Mouse (Mus musculus) spleen, adult 18-20 months (tissue): ENCODE measurements around the gene Pusl1.

ENCODE experiments used
- DNase-seq, 2 experiments: peaks; one replicate each; pipeline ENCODE4 v3.0.0; 2022; ENCODE audit warnings: mixed read lengths in 2 of 2

Pusl1 gene

DNA sequence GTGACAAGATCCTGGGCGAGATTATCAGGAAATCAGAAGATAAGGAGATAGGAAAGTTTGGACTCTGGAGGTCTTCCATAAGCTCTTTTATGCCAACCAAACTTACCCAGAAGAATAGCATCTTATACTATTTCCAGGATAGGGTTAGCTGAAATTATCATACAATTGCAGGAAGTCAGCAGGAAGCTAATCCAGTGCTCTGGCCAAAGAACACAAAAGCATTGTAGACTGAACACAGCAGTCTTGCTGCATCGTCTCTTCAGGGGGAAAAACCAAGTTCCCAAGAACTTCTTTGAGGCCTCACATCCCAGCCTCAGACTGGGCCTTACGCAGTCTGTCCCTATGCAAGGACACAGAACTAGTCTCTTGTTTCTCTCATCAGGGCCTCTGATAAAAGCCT lies 8.0 kb downstream of the Pusl1 start:
- DNase-seq: no peak

DNA sequence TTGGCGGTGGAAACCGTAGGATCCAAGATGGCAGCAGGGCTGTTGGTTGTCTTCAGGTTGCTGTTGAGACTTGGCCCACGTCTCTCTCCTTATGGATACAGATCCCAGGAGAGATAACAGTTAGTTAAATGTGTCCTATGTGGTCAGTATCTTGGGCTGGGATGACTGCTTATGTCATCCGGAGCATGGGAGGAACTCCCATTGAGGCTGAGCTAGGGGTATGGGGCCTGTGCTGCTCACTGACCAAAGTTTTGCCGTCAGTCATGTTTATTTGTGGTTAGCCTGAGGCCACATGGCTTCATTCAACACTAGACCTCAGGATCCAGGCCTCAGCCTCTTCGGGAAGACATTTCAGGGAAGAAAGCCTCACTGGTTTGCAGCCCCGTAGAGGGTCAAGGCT lies 20.2 kb downstream of the Pusl1 start:
- no peak for DNase-seq

- peak; percentile 93 to 94 for DNase-seq
These were observed 22.1 kb downstream of the Pusl1 start, which contains the start of the genes Cptp and Ints11 for GRCm38 (mm10) chr4:155869317-155870033. Cptp (minus strand) TSS chr4:155869440. Ints11 (plus strand) TSS chr4:155869546.

- no peak for DNase-seq
These were observed 22.8 kb downstream of the Pusl1 start for GRCm38 (mm10) chr4:155868614-155869298.

- DNase-seq: no peak
These were observed 28.6 kb downstream of the Pusl1 start, which contains the start of gene Tas1r3 for GRCm38 (mm10) chr4:155863001-155863400. Tas1r3 (minus strand) TSS chr4:155863362.

GRCm38 (mm10) chr4:155861787-155862186 lies 29.8 kb downstream of the Pusl1 start:
- DNase-seq: no peak

- no peak for DNase-seq
These were observed 32.3 kb downstream of the Pusl1 start for GRCm38 (mm10) chr4:155859318-155859717.

DNA sequence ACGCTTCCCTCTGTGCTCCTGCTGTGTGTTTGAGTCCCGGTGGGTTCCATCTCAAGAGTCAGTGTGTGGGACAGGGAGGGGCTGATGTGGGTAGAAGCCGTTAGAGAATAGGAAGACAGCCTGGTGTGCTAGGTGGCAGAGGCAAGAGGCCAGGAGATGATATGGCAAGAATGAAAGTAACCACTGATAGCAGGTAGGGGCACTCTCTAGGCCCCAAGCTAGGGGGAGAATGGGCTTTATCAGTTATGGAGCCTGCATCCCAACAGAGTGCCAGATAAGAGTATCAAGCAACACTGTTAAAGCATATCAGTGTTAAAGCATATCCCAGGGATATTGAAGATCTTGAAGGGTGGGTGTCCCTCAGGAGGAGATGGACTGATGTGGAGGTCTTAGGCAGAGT lies 34.7 kb downstream of the Pusl1 start:
- DNase-seq: no peak

DNA sequence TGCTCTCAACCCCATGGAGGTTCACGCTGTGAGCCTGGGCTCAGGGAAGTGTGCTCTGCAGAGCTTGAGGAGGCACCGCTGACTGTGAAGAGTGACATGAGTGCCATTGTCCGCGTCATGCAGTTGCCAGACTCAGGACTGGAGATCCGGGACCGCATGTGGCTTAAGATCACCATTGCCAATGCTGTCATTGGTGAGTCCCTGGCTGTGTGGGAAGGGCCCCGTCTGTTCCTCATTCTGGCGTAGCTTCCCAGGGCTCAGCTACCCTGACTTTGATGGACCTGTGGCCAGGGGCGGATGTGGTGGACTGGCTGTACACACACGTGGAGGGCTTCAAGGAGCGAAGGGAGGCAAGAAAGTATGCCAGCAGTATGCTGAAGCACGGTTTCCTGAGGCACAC lies 35.5 kb downstream of the Pusl1 start:
- DNase-seq: no peak

- no peak for DNase-seq
These were observed 36.6 kb downstream of the Pusl1 start for GRCm38 (mm10) chr4:155854991-155855390.

DNA sequence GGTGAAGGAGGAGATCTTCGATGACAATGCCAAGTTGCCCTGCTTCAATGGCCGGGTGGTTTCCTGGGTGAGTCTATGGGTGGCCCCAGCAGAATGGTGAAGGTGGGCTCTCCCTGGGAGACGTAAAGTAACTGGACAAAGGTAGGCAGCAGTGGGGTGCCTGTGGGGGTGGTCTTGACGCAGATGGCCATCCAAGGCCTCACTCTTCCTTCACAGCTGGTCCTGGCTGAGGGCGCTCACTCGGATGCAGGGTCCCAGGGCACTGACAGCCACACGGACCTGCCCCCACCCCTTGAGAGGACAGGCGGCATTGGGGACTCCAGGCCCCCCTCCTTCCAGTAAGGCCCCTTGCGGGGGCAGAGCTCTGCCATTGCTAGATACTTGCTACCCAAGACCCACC lies 38.2 kb downstream of the Pusl1 start:
- DNase-seq: no peak

- no peak for DNase-seq
These were observed 39.6 kb downstream of the Pusl1 start for GRCm38 (mm10) chr4:155851951-155852411.

- no peak for DNase-seq
These were observed 40.2 kb downstream of the Pusl1 start for GRCm38 (mm10) chr4:155851368-155851767.

DNA sequence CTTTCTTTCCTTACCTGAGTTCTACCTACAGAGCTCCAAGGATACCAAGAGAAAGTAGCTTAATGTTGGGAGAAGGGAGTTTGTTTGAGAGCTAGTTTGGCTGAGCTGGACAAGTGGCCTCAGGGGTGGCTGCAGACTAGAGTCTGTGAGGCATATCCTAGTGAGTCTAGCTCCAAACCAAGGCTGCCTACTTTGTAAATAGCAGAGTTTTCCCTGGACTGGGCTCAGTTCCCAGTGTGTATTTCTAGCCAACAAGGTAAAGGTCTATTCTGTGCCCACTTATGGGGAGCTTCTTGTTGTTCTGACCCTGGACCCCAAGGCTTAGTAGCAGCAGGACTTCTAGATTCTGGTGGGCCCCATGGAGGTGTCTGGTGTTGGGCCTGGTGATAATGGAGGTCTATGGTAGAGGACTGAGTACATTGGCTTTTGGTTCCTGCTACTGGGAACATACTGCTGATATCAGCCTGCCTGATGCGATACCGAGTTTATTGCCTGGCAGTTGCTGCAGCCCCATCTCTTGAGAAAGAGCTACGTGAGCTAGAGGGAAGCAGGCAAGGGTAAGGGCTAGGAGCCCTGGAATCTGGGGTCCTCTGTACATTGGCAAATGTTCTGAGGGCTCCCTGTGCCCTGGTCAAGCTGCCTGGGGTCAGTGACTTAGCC lies 41.7 kb downstream of the Pusl1 start:
- no peak for DNase-seq

GRCm38 (mm10) chr4:155849391-155849790 lies 42.2 kb downstream of the Pusl1 start:
- no peak for DNase-seq

DNA sequence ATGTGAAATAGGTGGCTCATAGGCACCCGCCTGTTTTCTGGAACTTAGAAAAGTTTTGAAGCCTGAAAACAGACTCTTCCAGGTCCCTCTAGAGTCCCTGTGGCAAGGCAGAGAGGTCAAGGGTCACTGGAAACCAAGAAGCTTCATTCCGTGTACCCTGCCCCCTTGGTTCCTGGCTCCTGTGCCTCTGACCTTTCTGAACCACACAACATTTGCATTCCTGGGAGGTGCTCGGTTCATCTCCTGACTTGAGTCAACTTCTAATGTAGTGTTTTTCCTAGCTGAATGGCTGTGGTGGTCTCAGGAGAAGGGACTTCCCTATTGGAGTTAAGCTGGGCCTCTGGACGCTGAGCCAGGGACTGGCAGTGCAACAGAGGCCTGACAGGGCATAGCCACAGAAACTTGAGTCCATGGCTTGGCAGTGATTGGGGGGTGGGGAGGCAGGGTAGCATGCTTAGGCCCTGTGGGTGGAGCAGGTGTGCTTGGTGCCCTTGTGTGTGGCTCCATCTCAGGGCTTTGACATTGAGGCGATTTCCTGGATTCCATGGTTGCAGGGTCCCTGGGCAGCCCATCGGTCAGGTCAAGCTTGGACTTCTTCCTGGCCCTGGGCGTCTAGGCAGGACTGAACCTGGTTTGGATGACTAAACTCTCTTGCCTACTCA lies 43.0 kb downstream of the Pusl1 start:
- DNase-seq: no peak

DNA sequence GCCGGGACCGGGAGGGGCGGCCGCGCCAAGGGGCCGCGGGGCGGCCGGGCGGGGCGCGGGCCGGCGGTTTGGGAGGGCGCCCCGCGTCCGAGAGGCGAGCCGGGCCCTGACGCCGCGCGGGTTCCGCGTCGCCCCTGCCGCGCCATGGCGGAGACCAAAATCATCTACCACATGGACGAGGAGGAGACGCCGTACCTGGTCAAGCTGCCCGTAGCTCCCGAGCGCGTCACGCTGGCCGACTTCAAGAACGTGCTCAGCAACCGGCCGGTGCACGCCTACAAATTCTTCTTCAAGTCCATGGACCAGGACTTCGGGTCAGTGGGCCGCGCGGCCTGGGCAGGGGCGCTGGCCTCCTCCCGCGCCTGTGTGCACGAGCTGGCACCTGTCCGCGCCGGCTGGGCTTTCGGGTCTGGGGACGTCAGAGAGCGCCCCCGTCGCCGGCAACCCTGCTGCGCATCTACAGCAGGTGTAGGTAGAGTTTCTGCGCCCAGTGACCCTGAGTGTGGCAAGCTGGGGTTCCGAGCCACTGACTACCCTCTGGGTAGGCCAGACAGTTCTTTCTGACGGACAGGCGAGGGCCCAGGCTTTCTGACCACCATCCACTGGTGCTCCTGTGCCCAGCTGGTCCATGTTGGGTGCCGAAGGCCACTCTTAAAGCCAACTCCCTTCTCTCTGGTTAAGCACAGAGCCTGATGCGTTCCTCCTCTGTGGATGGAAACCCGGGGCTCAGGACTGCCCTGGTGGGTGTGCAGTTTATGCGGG lies 43.8 kb downstream of the Pusl1 start:
- DNase-seq: no peak

DNA sequence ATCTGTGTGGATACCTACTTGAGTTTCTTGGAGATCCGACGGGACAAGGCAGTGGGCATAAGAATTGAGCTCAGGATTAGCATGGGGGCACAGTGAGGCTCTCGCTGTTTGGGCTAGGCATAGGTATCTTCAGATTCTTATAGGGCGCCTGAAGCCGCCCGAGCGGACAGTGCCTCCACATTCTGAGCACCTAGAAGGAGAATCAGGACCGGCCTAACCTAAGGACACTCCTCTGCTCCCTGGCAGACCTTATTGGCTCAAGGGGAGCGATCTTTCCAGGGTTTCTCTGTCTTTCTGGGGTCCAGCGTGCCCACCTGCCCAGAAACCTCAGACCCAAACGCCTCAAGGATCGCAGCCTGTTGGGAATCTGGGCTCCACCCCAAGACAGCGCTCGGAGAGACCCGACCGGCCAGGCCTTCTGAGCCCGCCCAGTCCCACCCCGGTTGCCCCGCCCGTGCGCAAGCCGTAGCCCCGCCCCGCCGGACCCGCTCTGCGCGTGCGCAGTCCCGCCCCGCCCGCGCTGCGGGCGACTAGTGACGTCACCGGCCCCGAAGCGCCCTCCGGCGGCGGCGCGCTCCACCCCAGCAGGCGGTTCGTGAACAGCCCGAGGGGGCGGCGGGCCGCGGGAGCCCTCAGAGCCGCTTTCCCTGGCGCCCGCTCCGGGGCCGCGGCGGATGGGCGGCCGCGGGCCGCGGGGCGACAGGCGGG lies 44.6 kb downstream of the Pusl1 start, which contains the start of gene Dvl1:
TSS of gene Dvl1 (plus strand) at position 532 of the 708 bp plus-strand sequence.
- DNase-seq: peak; percentile 89 to 97

DNA sequence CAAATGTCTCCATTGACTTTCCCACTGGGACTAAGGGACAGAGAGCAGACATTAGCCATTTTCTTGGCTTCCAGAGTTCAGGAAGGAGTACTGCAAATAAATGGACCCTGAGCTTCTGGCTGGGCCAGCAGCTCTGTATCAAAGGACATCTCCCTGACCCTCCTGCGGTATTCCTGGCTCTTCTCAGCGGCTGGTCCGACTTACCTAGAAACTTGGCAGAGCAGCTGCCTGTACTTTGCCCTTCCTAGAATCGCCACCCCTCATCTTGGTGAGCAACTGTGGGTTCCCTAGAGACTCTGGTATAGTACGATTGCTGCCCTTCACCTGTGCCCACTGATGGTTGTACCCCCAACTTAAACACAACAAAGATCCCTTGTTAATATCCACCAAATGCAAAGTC lies 48.4 kb downstream of the Pusl1 start:
- peak in 1 of 2 experiments; percentile 2 for DNase-seq

GRCm38 (mm10) chr4:155841651-155842270 lies 49.8 kb downstream of the Pusl1 start:
- DNase-seq: peak; percentile 10 to 17

GRCm38 (mm10) chr4:155841003-155841454 lies 50.6 kb downstream of the Pusl1 start:
- DNase-seq: peak; percentile 64 to 67
